9 mouse cellular contexts compared by ENCODE assay signal in genomic region chr13:46419648-46420047, GRCm38 (mm10). TPM values are rescaled to one million over a fixed set of nuclear protein-coding genes. Genes with fewer than 3 reads are reported as not detected.
A peak's percentile ranks its signal among the peaks of the same experiment; 100 is the strongest.
DNase-seq lines count a peak whose midpoint lies in the region; ATAC-seq and TF ChIP-seq lines count a peak whose summit lies in the region.
"Had no signal": no experiment of that assay in that cellular context is flagged by ENCODE, and none has a peak within 500 bp of the region (broad histone marks: within the 10 kb centered on the region; RNA-seq: fewer than 3 reads in every experiment).

No protein-coding gene starts in this region.

- peak overlapping the region; percentile 97 for H3K9ac ChIP-seq in heart, adult 2 months (ENCODE audit: low read depth, low read length)
- H3K9ac ChIP-seq in forebrain, embryonic 16.5 days (replicated peaks; ENCODE audit: low read depth, low read length): peak overlapping the region; percentile 59
- H3K9ac ChIP-seq in limb, embryonic 15.5 days: no peak overlapping the region
- H3K9ac ChIP-seq: liver, postnatal 0 days had no signal

- H3K27me3 ChIP-seq in heart, adult 2 months (ENCODE audit: control insufficient read depth, insufficient read depth, low read length): no peaks in the 10 kb centered on the region
- no peaks in the 10 kb centered on the region for H3K27me3 ChIP-seq in forebrain, embryonic 16.5 days (replicated peaks; ENCODE audit: control insufficient read depth, insufficient read depth, low read length)
- peaks cover 6% of the 10 kb centered on the region; the same call in 1 of the 2 replicates for H3K27me3 ChIP-seq in limb, embryonic 15.5 days

- peak overlapping the region; percentile 92 for H3K27ac ChIP-seq in heart, adult 2 months
- peak overlapping the region; percentile 58 for H3K27ac ChIP-seq in forebrain, embryonic 16.5 days (ENCODE audit: low read length)
- no peak overlapping the region for H3K27ac ChIP-seq in limb, embryonic 15.5 days

- intact Hi-C loops in heart, adult 2 months (cut with DNase I): loop anchor here (5.0 kb wide), 2 partner anchors 62 to 153 kb away; no protein-coding TSS in a partner anchor
- intact Hi-C loops in heart, postnatal 36 days (cut with DNase I): loop anchor here (5.0 kb wide), 1 partner anchor 107 kb away; no protein-coding TSS in a partner anchor

- no peaks in the 10 kb centered on the region for H3K79me2 ChIP-seq in heart, adult 2 months (replicated peaks; ENCODE audit: control insufficient read depth, insufficient read depth, low read length)

- no peak for TF ChIP-seq CTCF in heart, adult 2 months (IDR thresholded peaks at IDR 0.05)

- TF ChIP-seq EP300 in heart, adult 2 months (IDR thresholded peaks at IDR 0.05; ENCODE audit: insufficient read depth, low read depth, low read length): no peak

- ATAC-seq in forebrain, embryonic 16.5 days: no peak
- ATAC-seq in limb, embryonic 15.5 days (ENCODE audit: insufficient number of reproducible peaks, low FRiP score, low TSS enrichment, low read depth): no peak
- no peak for ATAC-seq in frontal cortex, adult (ENCODE audit: low TSS enrichment)
- ATAC-seq: liver, postnatal 0 days had no signal

- peak overlapping the region; percentile 98 for H3K4me2 ChIP-seq in forebrain, embryonic 16.5 days (ENCODE audit: low read length)
- H3K4me2 ChIP-seq in limb, embryonic 15.5 days: 0 out of 2 replicates have a peak overlapping the region, but pooled peaks have one; percentile 2

- no peaks in the 10 kb centered on the region for H3K9me3 ChIP-seq in forebrain, embryonic 16.5 days (ENCODE audit: control insufficient read depth, low read length)
- H3K9me3 ChIP-seq in limb, embryonic 15.5 days: no peaks in the 10 kb centered on the region

- peak overlapping the region; percentile 57 for H3K4me3 ChIP-seq in heart, adult 2 months
- peak overlapping the region; percentile 68 for H3K4me3 ChIP-seq in forebrain, embryonic 16.5 days (replicated peaks; ENCODE audit: low read length)
- H3K4me3 ChIP-seq in limb, embryonic 15.5 days: peak overlapping the region; percentile 60

- DNase-seq in heart, adult 2 months: peak in 1 of 2 experiments; percentile 28
- DNase-seq in heart, postnatal 36 days: no peak
- peak; percentile 12 for DNase-seq in ZHBTc4 (ENCODE audit: low read depth, low spot score)
- no peak for DNase-seq in left cerebral cortex, adult 11 months (ENCODE audit: low spot score)
- no peak for DNase-seq in cerebellum, adult 8-10 months
- DNase-seq: liver, postnatal 0 days had no signal

- no peak for TF ChIP-seq POLR2A in heart, adult 2 months (IDR thresholded peaks at IDR 0.05; ENCODE audit: insufficient read depth, low read depth, low read length)

- H3K36me3 ChIP-seq in heart, adult 2 months (ENCODE audit: control insufficient read depth, insufficient read depth, low read length): peaks cover 10% of the 10 kb centered on the region
- H3K36me3 ChIP-seq in forebrain, embryonic 16.5 days (ENCODE audit: control insufficient read depth, insufficient read depth): no peaks in the 10 kb centered on the region; the same call in 1 of the 2 replicates
- no peaks in the 10 kb centered on the region for H3K36me3 ChIP-seq in limb, embryonic 15.5 days

- no peaks in the 10 kb centered on the region for H3K4me1 ChIP-seq in heart, adult 2 months (ENCODE audit: control insufficient read depth, insufficient read depth, low read length)
- H3K4me1 ChIP-seq in forebrain, embryonic 16.5 days (replicated peaks; ENCODE audit: control insufficient read depth, insufficient read depth, low read length): peaks cover 12% of the 10 kb centered on the region
- H3K4me1 ChIP-seq in limb, embryonic 15.5 days: peaks cover 6% of the 10 kb centered on the region

- 40% methylated on average over 7 of the region's 7 CpGs for WGBS in heart, adult 2 months
- WGBS in forebrain, embryonic 16.5 days: 6% methylated on average over 7 of the region's 7 CpGs
- WGBS in limb, embryonic 15.5 days: 16% methylated on average over 7 of the region's 7 CpGs

RNA-seq across cellular contexts. Expression of gene Rbm24, which starts 1.4 kb away (rescaled TPM):
- 100 to 1,000 TPM; 176 to 182 TPM for total RNA-seq in heart, adult 2 months (2021)
- 225 and 252 TPM in 2 replicates for polyA plus RNA-seq in heart, adult 2 months (2012; rRNA removed)
- total RNA-seq in heart, postnatal 36 days (2021): 100 to 1,000 TPM; 181 to 191 TPM
- polyA plus RNA-seq in forebrain, embryonic 16.5 days (2015; fragmentation: Nextera tagmentation; extraction: Ambion mirVana): 8.2 and 8.4 TPM in 2 replicates
- polyA plus RNA-seq in limb, embryonic 15.5 days (2015; fragmentation: Nextera tagmentation; extraction: Ambion mirVana): 5.0 and 8.7 TPM in 2 replicates

Comparison
In these comparisons a context has a peak if more than half of its experiments do, and no peak if none do; other contexts are left out.
1. RNA of gene Rbm24, which starts 1.4 kb away (polyA plus RNA-seq): 225 to 252 TPM in heart, adult 2 months; 8.2 to 8.4 TPM in forebrain, embryonic 16.5 days and 5.0 to 8.7 TPM in limb, embryonic 15.5 days; every median in the first group is over 10 times any median in the second.
2. Peak in every context shown above with its lines, with median percentiles within 50 percentile points of each other: H3K4me3 ChIP-seq.